ENCODE assay signal across 8 mouse cellular contexts in genomic region chr17:25984556-25985305, GRCm38 (mm10). TPM values are rescaled to one million over a fixed set of nuclear protein-coding genes. Genes with fewer than 3 reads are reported as not detected.
DNase-seq lines count a peak whose midpoint lies in the region; ATAC-seq and TF ChIP-seq lines count a peak whose summit lies in the region.

No protein-coding gene starts in this region.

- H3K9ac ChIP-seq in kidney, embryonic 16.5 days (replicated peaks; ENCODE audit: low read length), result peak overlapping the region; percentile 89
- H3K9ac ChIP-seq in forebrain, embryonic 15.5 days (replicated peaks), result peak overlapping the region; percentile 90
- peak overlapping the region; percentile 83 for H3K9ac ChIP-seq in liver, embryonic 15.5 days
- peak overlapping the region; percentile 85 for H3K9ac ChIP-seq in stomach, postnatal 0 days (ENCODE audit: low read length)

- H3K27me3 ChIP-seq in kidney, embryonic 16.5 days (ENCODE audit: insufficient read depth, low read length), result no peaks in the 10 kb centered on the region
- no peaks in the 10 kb centered on the region for H3K27me3 ChIP-seq in forebrain, embryonic 15.5 days
- 0 out of 2 replicates have a peak, but pooled peaks cover 8% of the 10 kb centered on the region for H3K27me3 ChIP-seq in liver, embryonic 15.5 days
- no peaks in the 10 kb centered on the region for H3K27me3 ChIP-seq in stomach, postnatal 0 days (ENCODE audit: control insufficient read depth, insufficient read depth, low read length)

- no peak for TF ChIP-seq EP300 in stomach, postnatal 0 days (optimal IDR thresholded peaks at IDR 0.05)

- no peak for TF ChIP-seq CTCF in stomach, postnatal 0 days (IDR thresholded peaks at IDR 0.05; ENCODE audit: low read depth)

- no peaks in the 10 kb centered on the region for H3K9me3 ChIP-seq in kidney, embryonic 16.5 days (ENCODE audit: low read length)
- H3K9me3 ChIP-seq in forebrain, embryonic 15.5 days, result no peaks in the 10 kb centered on the region
- H3K9me3 ChIP-seq in liver, embryonic 15.5 days (replicated peaks), result no peaks in the 10 kb centered on the region
- H3K9me3 ChIP-seq in stomach, postnatal 0 days (ENCODE audit: control insufficient read depth, low read length), result no peaks in the 10 kb centered on the region

- no peak for ATAC-seq in kidney, embryonic 16.5 days (ENCODE audit: low FRiP score, low TSS enrichment)
- no peak for ATAC-seq in forebrain, embryonic 15.5 days (replicated peaks)
- peak; percentile 14; the same call in 1 of the 2 replicates for ATAC-seq in liver, embryonic 15.5 days (ENCODE audit: insufficient read depth)
- no peak for ATAC-seq in stomach, postnatal 0 days (ENCODE audit: low FRiP score, low TSS enrichment)
- no peak for ATAC-seq in megakaryocyte-erythroid progenitor cell, adult 5-6 weeks (replicated peaks; ENCODE audit: low FRiP score, low TSS enrichment, poor library complexity, severe bottlenecking)

- H3K27ac ChIP-seq in kidney, embryonic 16.5 days (ENCODE audit: low read length), result peak overlapping the region; percentile 62
- H3K27ac ChIP-seq in forebrain, embryonic 15.5 days (replicated peaks), result peak overlapping the region; percentile 86
- H3K27ac ChIP-seq in liver, embryonic 15.5 days (replicated peaks), result peak overlapping the region; percentile 61
- peak overlapping the region; percentile 86 for H3K27ac ChIP-seq in stomach, postnatal 0 days (replicated peaks)

- DNase-seq in kidney, postnatal 10 days, result no peak
- peak; percentile 28 for DNase-seq in NIH3T3 (ENCODE audit: low read depth)
- DNase-seq in stomach, postnatal 0 days (ENCODE audit: low spot score), result no peak
- DNase-seq in left cerebral cortex, postnatal 14 days (ENCODE audit: low spot score in 2 of 2), result no peak

- peak overlapping the region; percentile 76 for H3K4me2 ChIP-seq in kidney, embryonic 16.5 days (replicated peaks; ENCODE audit: low read depth, low read length)
- H3K4me2 ChIP-seq in forebrain, embryonic 15.5 days (replicated peaks), result peak overlapping the region; percentile 85
- H3K4me2 ChIP-seq in liver, embryonic 15.5 days, result peak overlapping the region; percentile 89
- H3K4me2 ChIP-seq in stomach, postnatal 0 days (replicated peaks; ENCODE audit: low read depth), result peak overlapping the region; percentile 97

- WGBS in kidney, embryonic 16.5 days, result 9% methylated on average over 17 of the region's 17 CpGs
- WGBS in forebrain, embryonic 15.5 days, result 10% methylated on average over 17 of the region's 17 CpGs
- 10% methylated on average over 17 of the region's 17 CpGs for WGBS in liver, embryonic 15.5 days (ENCODE audit: insufficient replicate concordance)
- WGBS in stomach, postnatal 0 days, result 10% methylated on average over 17 of the region's 17 CpGs

- H3K4me1 ChIP-seq in kidney, embryonic 16.5 days (ENCODE audit: insufficient read depth, low read length), result peaks cover 23% of the 10 kb centered on the region
- H3K4me1 ChIP-seq in forebrain, embryonic 15.5 days, result peaks cover 33% of the 10 kb centered on the region
- H3K4me1 ChIP-seq in liver, embryonic 15.5 days (replicated peaks), result peaks cover 53% of the 10 kb centered on the region
- H3K4me1 ChIP-seq in stomach, postnatal 0 days (replicated peaks; ENCODE audit: control insufficient read depth, insufficient read depth), result peaks cover 7% of the 10 kb centered on the region; the same call in 1 of the 2 replicates

- intact Hi-C loops in left cerebral cortex, postnatal 14 days (cut with DNase I), result loop anchor here (5.0 kb wide), 1 partner anchor 92 kb away; no protein-coding TSS in a partner anchor

- H3K36me3 ChIP-seq in kidney, embryonic 16.5 days (ENCODE audit: insufficient read depth, low read length), result no peaks in the 10 kb centered on the region
- H3K36me3 ChIP-seq in forebrain, embryonic 15.5 days, result peaks cover 7% of the 10 kb centered on the region; the same call in 1 of the 2 replicates
- H3K36me3 ChIP-seq in liver, embryonic 15.5 days (replicated peaks), result no peaks in the 10 kb centered on the region
- 0 out of 2 replicates have a peak, but pooled peaks cover 2% of the 10 kb centered on the region for H3K36me3 ChIP-seq in stomach, postnatal 0 days (ENCODE audit: control insufficient read depth, insufficient read depth, low read length)

- H3K4me3 ChIP-seq in kidney, embryonic 16.5 days (ENCODE audit: low read length), result peak overlapping the region; percentile 83
- peak overlapping the region; percentile 91 for H3K4me3 ChIP-seq in forebrain, embryonic 15.5 days
- H3K4me3 ChIP-seq in liver, embryonic 15.5 days (replicated peaks), result peak overlapping the region; percentile 78
- peak overlapping the region; percentile 90 for H3K4me3 ChIP-seq in stomach, postnatal 0 days (ENCODE audit: low read depth, low read length)

RNA-seq across cellular contexts. Expression of gene Capn15, which starts 0.9 kb away (rescaled TPM):
- polyA plus RNA-seq in kidney, embryonic 16.5 days (2015; fragmentation: Nextera tagmentation; extraction: Ambion mirVana), result 26.0 and 30.7 TPM in 2 replicates
- 23.9 and 24.8 TPM in 2 replicates for polyA plus RNA-seq in forebrain, embryonic 15.5 days (2015; fragmentation: Nextera tagmentation; extraction: Ambion mirVana)
- 9.7 and 11.4 TPM in 2 replicates for polyA plus RNA-seq in liver, embryonic 15.5 days (2015; fragmentation: Nextera tagmentation; extraction: Ambion mirVana)
- polyA plus RNA-seq in stomach, postnatal 0 days (2015; fragmentation: Nextera tagmentation; extraction: Ambion mirVana), result 12.5 and 13.7 TPM in 2 replicates
- total RNA-seq in left cerebral cortex, postnatal 14 days (2021), result 10 to 100 TPM; 46.5 to 50.0 TPM
- total RNA-seq in megakaryocyte-erythroid progenitor cell, adult 5-6 weeks (2014; fragmentation: Nextera tagmentation), result 14.8 and 18.4 TPM in 2 replicates
- total RNA-seq in megakaryocyte-erythroid progenitor cell, adult 5-6 weeks (2017), result 1.7 and 3.5 TPM in 2 replicates

RNA-seq across cellular contexts. Expression of gene A930017K11Rik, which starts 32.4 kb away (rescaled TPM):
- polyA plus RNA-seq in kidney, embryonic 16.5 days (2015; fragmentation: Nextera tagmentation; extraction: Ambion mirVana), result 8.1 and 9.5 TPM in 2 replicates
- polyA plus RNA-seq in forebrain, embryonic 15.5 days (2015; fragmentation: Nextera tagmentation; extraction: Ambion mirVana), result 0.09 TPM in 1 of 2 replicates, not detected in the other
- polyA plus RNA-seq in liver, embryonic 15.5 days (2015; fragmentation: Nextera tagmentation; extraction: Ambion mirVana), result 0.23 and 0.37 TPM in 2 replicates
- polyA plus RNA-seq in stomach, postnatal 0 days (2015; fragmentation: Nextera tagmentation; extraction: Ambion mirVana), result 0.06 TPM in 1 of 2 replicates, not detected in the other
- under 1 TPM in 1 of 2 experiments, not detected in 1; 0.13 TPM for total RNA-seq in left cerebral cortex, postnatal 14 days (2021)
- total RNA-seq in megakaryocyte-erythroid progenitor cell, adult 5-6 weeks (2014; fragmentation: Nextera tagmentation), result not detected in 2 replicates
- 0.05 TPM in 1 of 2 replicates, not detected in the other for total RNA-seq in megakaryocyte-erythroid progenitor cell, adult 5-6 weeks (2017)

RNA-seq across cellular contexts. Expression of gene Nhlrc4, which starts 40.0 kb away (rescaled TPM):
- 1.8 and 3.7 TPM in 2 replicates for polyA plus RNA-seq in kidney, embryonic 16.5 days (2015; fragmentation: Nextera tagmentation; extraction: Ambion mirVana)
- polyA plus RNA-seq in forebrain, embryonic 15.5 days (2015; fragmentation: Nextera tagmentation; extraction: Ambion mirVana), result not detected in 2 replicates
- polyA plus RNA-seq in liver, embryonic 15.5 days (2015; fragmentation: Nextera tagmentation; extraction: Ambion mirVana), result 6.1 and 6.7 TPM in 2 replicates
- not detected in 2 replicates for polyA plus RNA-seq in stomach, postnatal 0 days (2015; fragmentation: Nextera tagmentation; extraction: Ambion mirVana)
- total RNA-seq in left cerebral cortex, postnatal 14 days (2021), result not detected
- not detected in 2 replicates for total RNA-seq in megakaryocyte-erythroid progenitor cell, adult 5-6 weeks (2014; fragmentation: Nextera tagmentation)
- total RNA-seq in megakaryocyte-erythroid progenitor cell, adult 5-6 weeks (2017), result not detected in 2 replicates

RNA-seq across cellular contexts. Expression of gene Pigq, which starts 40.0 kb away (rescaled TPM):
- 85.8 and 95.9 TPM in 2 replicates for polyA plus RNA-seq in kidney, embryonic 16.5 days (2015; fragmentation: Nextera tagmentation; extraction: Ambion mirVana)
- 51.7 and 53.4 TPM in 2 replicates for polyA plus RNA-seq in forebrain, embryonic 15.5 days (2015; fragmentation: Nextera tagmentation; extraction: Ambion mirVana)
- polyA plus RNA-seq in liver, embryonic 15.5 days (2015; fragmentation: Nextera tagmentation; extraction: Ambion mirVana), result 156 and 174 TPM in 2 replicates
- polyA plus RNA-seq in stomach, postnatal 0 days (2015; fragmentation: Nextera tagmentation; extraction: Ambion mirVana), result 25.4 and 29.9 TPM in 2 replicates
- 100 to 1,000 TPM; 138 to 145 TPM for total RNA-seq in left cerebral cortex, postnatal 14 days (2021)
- 211 and 231 TPM in 2 replicates for total RNA-seq in megakaryocyte-erythroid progenitor cell, adult 5-6 weeks (2014; fragmentation: Nextera tagmentation)
- total RNA-seq in megakaryocyte-erythroid progenitor cell, adult 5-6 weeks (2017), result 102 and 156 TPM in 2 replicates
